Mouse (Mus musculus) intestine, postnatal 0 days (tissue): ENCODE results near the gene Gm28051. TPM values are rescaled to one million over a fixed set of nuclear protein-coding genes. Genes with fewer than 3 reads are reported as not detected.

Source experiments
- ATAC-seq: fragments of 200-750 bp; cut with Nextera tagmentation; 2 replicates; pipeline ENCODE4 v1.8.0; 2017; ENCODE audit warnings: mild to moderate bottlenecking, moderate TSS enrichment, moderate library complexity
- H3K27ac ChIP-seq: fragments of 300-500 bp; sonication (generic); 2 replicates; pipeline ENCODE4 v1.5.1; 2014; ENCODE audit warnings: mild to moderate bottlenecking, low read depth, low read length, moderate library complexity
- H3K27me3 ChIP-seq: fragments of 300-500 bp; sonication (generic); replicated peaks from 2 replicates; pipeline ENCODE4 v1.6.1; 2014; ENCODE audit warnings: low read length, mixed read lengths; ENCODE audit not compliant: control insufficient read depth, insufficient read depth
- H3K36me3 ChIP-seq: fragments of 300-500 bp; sonication (generic); 2 replicates; pipeline ENCODE4 v1.6.1; 2014; ENCODE audit warnings: mild to moderate bottlenecking, moderate library complexity; ENCODE audit not compliant: control insufficient read depth, insufficient read depth
- H3K4me1 ChIP-seq: fragments of 300-500 bp; sonication (generic); replicated peaks from 2 replicates; pipeline ENCODE4 v1.6.1; 2014; ENCODE audit warnings: antibody characterized with exemption, low read length, mixed read lengths; ENCODE audit not compliant: control insufficient read depth, insufficient read depth
- H3K4me2 ChIP-seq: fragments of 300-500 bp; sonication (generic); replicated peaks from 2 replicates; pipeline ENCODE4 v1.6.1; 2014; ENCODE audit warnings: low read depth, mild to moderate bottlenecking, moderate library complexity
- H3K4me3 ChIP-seq: fragments of 300-500 bp; sonication (generic); 2 replicates; pipeline ENCODE4 v1.5.1; 2014; ENCODE audit warnings: low read depth, low read length
- H3K9ac ChIP-seq: fragments of 300-500 bp; sonication (generic); 2 replicates; pipeline ENCODE4 v1.6.1; 2014; ENCODE audit warnings: mild to moderate bottlenecking, low read depth, low read length
- H3K9me3 ChIP-seq: fragments of 300-500 bp; sonication (generic); 2 replicates; pipeline ENCODE4 v1.6.1; 2016; ENCODE audit warnings: mixed run types; ENCODE audit not compliant: control insufficient read depth
- CTCF ChIP-seq: sonication (generic); IDR thresholded peaks from 2 replicates; pipeline ENCODE4 v1.5.1; 2016; ENCODE audit warnings: low read depth, mild to moderate bottlenecking, control low read depth, antibody characterized with exemption, moderate library complexity
- WGBS: fragments of 180-500 bp; shearing (Covaris S2); extraction: QIAGEN DNeasy Blood & Tissue Kit; methylation state at CpG from one replicate; pipeline ENCODE4 v1.1.7; 2014; 5-methylcytosine and 5-hydroxymethylcytosine counted together
- polyA plus RNA-seq: library from polyadenylated mRNA; unstranded; fragments of >200 nt; fragmentation: Nextera tagmentation; extraction: Ambion mirVana; gene quantifications from 2 replicates; pipeline ENCODE4 v1.2.1, GENCODE M21; 2015

Gm28051 gene
- polyA plus RNA-seq, 1 experiment from 2014 or later = not detected

- Histone ChIP-seq H3K4me3 (no peak overlapping the region), H3K9me3 (no peaks in the 10 kb centered on the region), H3K9ac (no peak overlapping the region), H3K4me2 (peak overlapping the region; percentile 13; the same call in 1 of the 2 replicates), H3K27me3 (no peaks in the 10 kb centered on the region), H3K4me1 (peaks cover 48% of the 10 kb centered on the region), H3K27ac (no peak overlapping the region), H3K36me3 (no peaks in the 10 kb centered on the region; the same call in 1 of the 2 replicates)
- 68% methylated on average over 18 of the region's 18 CpGs for WGBS
- ATAC-seq = no peak
- no peak for TF ChIP-seq CTCF
These were observed 62.0 kb downstream of the Gm28051 start for GRCm38 (mm10) chr12:102695369-102696239.

- Histone ChIP-seq H3K36me3 (no peaks in the 10 kb centered on the region; the same call in 1 of the 2 replicates), H3K27ac (peak overlapping the region; percentile 86), H3K9me3 (no peaks in the 10 kb centered on the region), H3K4me1 (peaks cover 33% of the 10 kb centered on the region), H3K4me2 (peak overlapping the region; percentile 38), H3K9ac (peak overlapping the region; percentile 37), H3K27me3 (no peaks in the 10 kb centered on the region), H3K4me3 (no peak overlapping the region)
- no peak for ATAC-seq
- TF ChIP-seq CTCF = no peak
- WGBS = 70% methylated on average over 7 of the region's 7 CpGs
These were observed 65.8 kb downstream of the Gm28051 start for GRCm38 (mm10) chr12:102691761-102692160.

- peaks cover 33% of the 10 kb centered on the region for H3K4me1 ChIP-seq
These were observed 66.4 kb downstream of the Gm28051 start for GRCm38 (mm10) chr12:102691180-102691579.

GRCm38 (mm10) chr12:102689773-102690563, 67.6 kb downstream of the Gm28051 start:
- Histone ChIP-seq H3K4me3 (no peak overlapping the region), H3K27ac (peak overlapping the region; percentile 35), H3K4me1 (peaks cover 38% of the 10 kb centered on the region), H3K27me3 (no peaks in the 10 kb centered on the region), H3K36me3 (no peaks in the 10 kb centered on the region; the same call in 1 of the 2 replicates), H3K9me3 (no peaks in the 10 kb centered on the region), H3K9ac (no peak overlapping the region), H3K4me2 (no peak overlapping the region)
- no peak for TF ChIP-seq CTCF
- WGBS = 56% methylated on average over 15 of the region's 15 CpGs
- no peak; the same call in 1 of the 2 replicates for ATAC-seq

More at GRCm38 (mm10) chr12:102691180-102691579, 66.4 kb downstream of the Gm28051 start:
- Histone ChIP-seq H3K9ac (peak overlapping the region; percentile 37; the same call in 1 of the 2 replicates), H3K4me3 (no peak overlapping the region), H3K36me3 (no peaks in the 10 kb centered on the region; the same call in 1 of the 2 replicates), H3K27ac (peak overlapping the region; percentile 86), H3K27me3 (no peaks in the 10 kb centered on the region), H3K9me3 (no peaks in the 10 kb centered on the region), H3K4me2 (peak overlapping the region; percentile 38)
- 42% methylated on average over 11 of the region's 11 CpGs for WGBS
- no peak for TF ChIP-seq CTCF
- peak; percentile 79 for ATAC-seq

GRCm38 (mm10) chr12:102686321-102686720, 71.2 kb downstream of the Gm28051 start:
- H3K27ac ChIP-seq = peak overlapping the region; percentile 96

GRCm38 (mm10) chr12:102685523-102685931, 72.0 kb downstream of the Gm28051 start:
- H3K4me1 ChIP-seq = peaks cover 44% of the 10 kb centered on the region
- WGBS = 23% methylated on average over 9 of the region's 9 CpGs
- H3K9me3 ChIP-seq = no peaks in the 10 kb centered on the region
- H3K27ac ChIP-seq = peak overlapping the region; percentile 96
- H3K9ac ChIP-seq = 0 out of 2 replicates have a peak overlapping the region, but pooled peaks have one; percentile 17
- ATAC-seq = no peak
- no peaks in the 10 kb centered on the region for H3K27me3 ChIP-seq
- no peak overlapping the region for H3K4me3 ChIP-seq
- H3K4me2 ChIP-seq = 0 out of 2 replicates have a peak overlapping the region, but pooled peaks have one; percentile 13
- TF ChIP-seq CTCF = no peak
- H3K36me3 ChIP-seq = peaks cover 7% of the 10 kb centered on the region

More at GRCm38 (mm10) chr12:102686321-102686720, 71.2 kb downstream of the Gm28051 start:
- whole genome bisulfite sequencing = 69% methylated on average over 5 of the region's 5 CpGs
- no peak for TF ChIP-seq CTCF
- H3K9ac ChIP-seq = no peak overlapping the region
- no peak overlapping the region for H3K4me2 ChIP-seq
- no peak for ATAC-seq
- no peaks in the 10 kb centered on the region for H3K27me3 ChIP-seq
- no peak overlapping the region for H3K4me3 ChIP-seq
- H3K36me3 ChIP-seq = peaks cover 7% of the 10 kb centered on the region
- H3K4me1 ChIP-seq = peaks cover 39% of the 10 kb centered on the region
- no peaks in the 10 kb centered on the region for H3K9me3 ChIP-seq
